17 mouse cellular contexts compared by ENCODE assay signal in genomic region chr12:55497737-55498136, GRCm38 (mm10). TPM values are rescaled to one million over a fixed set of nuclear protein-coding genes. Genes with fewer than 3 reads are reported as not detected.
DNase-seq lines count a peak whose midpoint lies in the region; TF ChIP-seq lines count a peak whose summit lies in the region.
"Had no signal": no experiment of that assay in that cellular context is flagged by ENCODE, and none has a peak within 500 bp of the region (broad histone marks: within the 10 kb centered on the region; RNA-seq: fewer than 3 reads in every experiment).

No protein-coding gene starts in this region.

- no peaks in the 10 kb centered on the region for H3K9me3 ChIP-seq in E14TG2a.4 (ENCODE audit: low read length)
- H3K9me3 ChIP-seq in midbrain, embryonic 10.5 days (replicated peaks) = no peaks in the 10 kb centered on the region
- H3K9me3 ChIP-seq: forebrain, embryonic 10.5 days; limb, embryonic 13.5 days; liver, embryonic 12.5 days; midbrain, embryonic 12.5 days; stomach, embryonic 15.5 days had no signal

- H3K4me3 ChIP-seq in E14TG2a.4 (replicated peaks; ENCODE audit: low read length) = peak overlapping the region; percentile 57; the same call in 1 of the 2 replicates
- no peak overlapping the region for H3K4me3 ChIP-seq in midbrain, embryonic 10.5 days
- no peak overlapping the region for H3K4me3 ChIP-seq in cerebellum, adult 2 months (replicated peaks; ENCODE audit: insufficient read depth, low read depth, low read length)
- H3K4me3 ChIP-seq: forebrain, embryonic 10.5 days; limb, embryonic 13.5 days; liver, embryonic 12.5 days; midbrain, embryonic 12.5 days; stomach, embryonic 15.5 days had no signal

- no peak overlapping the region for H3K27ac ChIP-seq in midbrain, embryonic 10.5 days (replicated peaks)
- H3K27ac ChIP-seq in cerebellum, adult 2 months (ENCODE audit: insufficient read depth, low read length) = no peak overlapping the region
- H3K27ac ChIP-seq: forebrain, embryonic 10.5 days; limb, embryonic 13.5 days; liver, embryonic 12.5 days; midbrain, embryonic 12.5 days; stomach, embryonic 15.5 days had no signal

- peak; percentile 35 for DNase-seq in CD4-positive helper T cell, adult 2 months (ENCODE audit: low read depth, low spot score)
- peak; percentile 31 for DNase-seq in lung, postnatal 10 days
- DNase-seq in thymus, postnatal 25 days = peak; percentile 42
- no peak for DNase-seq in testis, postnatal 10 days (ENCODE audit: low spot score)
- DNase-seq in midbrain, embryonic 10.5 days (ENCODE audit: low spot score) = no peak
- no peak for DNase-seq in cerebellum, adult 2 months
- DNase-seq: cerebellum, adult 11 months; cerebellum, postnatal 10 days; gastrocnemius, postnatal 10 days; kidney, postnatal 36 days; lung, embryonic 14.5 days had no signal

- H3K4me1 ChIP-seq in E14TG2a.4 (replicated peaks; ENCODE audit: low read depth, low read length) = peaks cover 92% of the 10 kb centered on the region
- peaks cover 19% of the 10 kb centered on the region for H3K4me1 ChIP-seq in midbrain, embryonic 10.5 days
- H3K4me1 ChIP-seq in cerebellum, adult 2 months (ENCODE audit: control insufficient read depth, insufficient read depth, low read length) = no peaks in the 10 kb centered on the region

- TF ChIP-seq POLR2A in cerebellum, adult 2 months (IDR thresholded peaks at IDR 0.05; ENCODE audit: borderline replicate concordance, insufficient read depth, low read length) = no peak

- WGBS in midbrain, embryonic 10.5 days = 60% methylated on average over 8 of the region's 8 CpGs
- WGBS in cerebellum, adult 2 months = 74% methylated on average over 8 of the region's 8 CpGs

- TF ChIP-seq CTCF in E14TG2a.4 (conservative IDR thresholded peaks at IDR 0.05; ENCODE audit: low read length) = no peak
- no peak for TF ChIP-seq CTCF in cerebellum, adult 2 months (IDR thresholded peaks at IDR 0.05; ENCODE audit: borderline replicate concordance, insufficient read depth, low read depth, low read length)

- H3K36me3 ChIP-seq in E14TG2a.4 (ENCODE audit: insufficient read depth, low read length) = peaks cover 14% of the 10 kb centered on the region
- no peaks in the 10 kb centered on the region for H3K36me3 ChIP-seq in midbrain, embryonic 10.5 days
- H3K36me3 ChIP-seq: forebrain, embryonic 10.5 days; limb, embryonic 13.5 days; liver, embryonic 12.5 days; midbrain, embryonic 12.5 days; stomach, embryonic 15.5 days had no signal

- H3K27me3 ChIP-seq in E14TG2a.4 (ENCODE audit: insufficient read depth, low read length) = no peaks in the 10 kb centered on the region
- H3K27me3 ChIP-seq in midbrain, embryonic 10.5 days (ENCODE audit: low read depth, poor library complexity, severe bottlenecking) = peaks cover 14% of the 10 kb centered on the region; the same call in 1 of the 2 replicates
- no peaks in the 10 kb centered on the region for H3K27me3 ChIP-seq in cerebellum, adult 2 months (ENCODE audit: control insufficient read depth, insufficient read depth, low read length)
- H3K27me3 ChIP-seq: limb, embryonic 13.5 days; stomach, embryonic 15.5 days had no signal

RNA-seq across cellular contexts. Expression of gene Nfkbia, which starts 5.3 kb away (rescaled TPM):
- polyA plus RNA-seq in midbrain, embryonic 10.5 days (2016; fragmentation: Nextera tagmentation; extraction: Ambion mirVana) = 39.0 and 43.8 TPM in 2 replicates
- 39.1 and 45.7 TPM in 2 replicates for polyA plus RNA-seq in cerebellum, adult 2 months (2012; rRNA removed)

Comparison
In these comparisons a context has a peak if more than half of its experiments do, and no peak if none do; other contexts are left out.
1. DNase-seq: peak in CD4-positive helper T cell, adult 2 months (single experiment), lung, postnatal 10 days (single experiment) and thymus, postnatal 25 days (single experiment); none in testis, postnatal 10 days (single experiment), midbrain, embryonic 10.5 days (single experiment) and cerebellum, adult 2 months (0 of 2).